Mouse (Mus musculus) gastrocnemius, postnatal 10 days (tissue): ENCODE data around the gene Tgfbr3l. TPM values are rescaled to one million over a fixed set of nuclear protein-coding genes. Genes with fewer than 3 reads are reported as not detected.
"Not testable (repeated sequence)": the region's sequence is repeated elsewhere in the genome, so short reads cannot be mapped to it uniquely, and the experiment has no call there.

Experiments
- DNase-seq: peaks from one replicate; pipeline ENCODE4 v3.0.0; 2021; ENCODE audit warnings: mixed read lengths
- total RNA-seq, 2 experiments: library from RNA; stranded (reverse); gene quantifications; 2 replicates each; pipeline ENCODE4 v1.2.3; 2021

The Tgfbr3l gene
- total RNA-seq, 2 experiments from 2014 or later, result 2.8 to 5.1 TPM

DNA sequence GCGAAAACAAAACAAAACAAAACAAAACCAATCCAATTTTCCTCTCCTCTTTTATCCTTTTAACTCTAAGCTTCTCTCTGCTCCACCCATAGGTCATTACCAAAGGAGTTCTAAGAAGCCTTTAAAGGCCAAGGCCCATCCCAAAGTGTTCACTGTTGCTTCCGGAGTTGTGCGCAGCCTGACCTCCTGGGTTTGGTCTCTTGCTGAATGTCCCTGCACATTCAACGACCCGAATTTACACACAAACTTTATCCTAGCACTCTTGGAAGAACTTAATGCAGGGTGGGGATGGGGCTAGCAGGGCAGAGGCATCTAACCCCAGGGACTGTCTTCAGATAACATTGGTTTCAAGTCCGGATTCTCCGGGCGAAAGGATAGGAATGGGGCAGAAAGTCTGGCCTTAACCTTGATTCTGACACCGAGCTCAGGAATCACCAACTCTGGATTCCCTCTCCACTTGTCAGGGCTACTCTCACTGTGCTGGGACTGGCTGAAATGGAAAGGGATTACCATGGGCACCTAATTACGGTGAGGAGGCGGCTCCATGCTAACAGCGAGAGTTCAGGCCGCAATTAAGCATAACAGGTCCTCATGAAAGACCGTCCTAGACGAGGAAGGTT is 10.1 kb upstream of the Tgfbr3l start:
- no peak for DNase-seq

DNA sequence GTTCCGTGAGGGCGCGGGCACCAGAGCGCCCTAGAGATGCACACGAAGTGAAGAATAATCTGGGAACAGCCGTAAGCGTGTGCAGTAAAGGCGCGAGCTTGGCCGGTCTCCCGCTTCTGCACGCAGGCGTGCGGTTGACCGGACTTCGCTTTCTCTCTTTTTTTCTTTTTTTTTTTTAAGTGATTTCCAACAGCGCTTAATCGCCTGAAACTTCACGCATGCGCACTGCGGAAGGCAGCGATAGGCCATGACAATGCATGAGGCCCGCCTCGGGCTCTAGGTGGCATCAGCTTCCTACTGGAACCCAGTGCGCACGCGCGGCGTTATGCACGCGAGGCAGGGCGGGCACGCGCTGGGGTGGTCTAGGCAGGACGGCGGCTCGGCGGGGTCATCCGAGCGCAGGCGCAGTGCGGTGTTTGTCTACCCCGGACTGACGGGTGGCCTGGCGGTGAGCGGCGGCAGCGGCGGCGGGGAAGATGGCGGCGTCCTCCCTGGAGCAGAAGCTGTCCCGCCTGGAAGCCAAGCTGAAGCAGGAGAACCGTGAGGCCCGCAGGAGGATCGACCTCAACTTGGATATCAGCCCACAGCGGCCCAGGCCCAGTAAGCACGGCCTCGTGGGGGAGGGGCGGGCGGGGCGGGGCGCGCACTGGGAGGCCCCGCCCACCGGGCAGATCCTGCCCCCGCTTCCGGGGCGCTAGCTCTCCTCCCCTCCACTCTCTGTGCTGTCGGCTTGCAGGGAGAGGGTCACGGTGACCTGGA is 9.4 kb upstream of the Tgfbr3l start, which contains the start of the genes Map2k7 and Gm49320:
Gene Map2k7 (plus strand): TSS at position 307 of the 759 bp plus-strand sequence.
Gene Gm49320 (plus strand): TSS at position 432 of the 759 bp plus-strand sequence.
- peak; percentile 100 for DNase-seq

DNA sequence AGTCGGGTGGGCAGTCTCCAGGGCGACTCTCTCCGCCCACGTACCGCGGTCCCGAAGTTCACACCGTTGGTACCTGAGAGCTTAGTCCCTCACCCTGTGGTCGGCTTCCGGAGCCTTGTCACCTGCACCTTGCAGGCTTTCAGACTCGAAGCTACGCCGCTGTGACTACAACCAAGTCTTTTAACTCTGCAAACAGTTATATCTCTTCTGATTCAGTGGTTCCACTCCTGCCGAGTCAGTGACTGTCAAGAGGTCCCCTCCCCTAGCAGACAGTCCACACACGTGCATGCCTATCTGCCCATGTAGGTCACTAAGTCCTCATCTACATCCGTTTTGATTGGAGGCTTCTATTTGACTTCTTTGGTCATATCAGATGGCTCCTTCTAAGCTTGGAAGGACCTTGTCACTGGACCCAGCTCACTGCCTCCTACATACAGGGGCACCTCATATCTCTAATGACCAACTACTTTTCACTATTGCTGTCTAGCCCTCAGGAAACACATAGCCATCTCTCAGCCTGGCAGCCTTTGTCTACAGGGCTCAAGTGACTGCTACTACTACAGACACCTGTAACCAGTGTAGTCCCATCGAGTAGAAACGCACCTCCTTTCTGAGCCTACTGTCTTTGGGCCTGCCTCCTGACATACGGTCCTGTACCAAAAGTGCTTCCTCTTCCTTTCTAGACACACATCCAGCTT is 8.7 kb upstream of the Tgfbr3l start:
- DNase-seq, result no peak

DNA sequence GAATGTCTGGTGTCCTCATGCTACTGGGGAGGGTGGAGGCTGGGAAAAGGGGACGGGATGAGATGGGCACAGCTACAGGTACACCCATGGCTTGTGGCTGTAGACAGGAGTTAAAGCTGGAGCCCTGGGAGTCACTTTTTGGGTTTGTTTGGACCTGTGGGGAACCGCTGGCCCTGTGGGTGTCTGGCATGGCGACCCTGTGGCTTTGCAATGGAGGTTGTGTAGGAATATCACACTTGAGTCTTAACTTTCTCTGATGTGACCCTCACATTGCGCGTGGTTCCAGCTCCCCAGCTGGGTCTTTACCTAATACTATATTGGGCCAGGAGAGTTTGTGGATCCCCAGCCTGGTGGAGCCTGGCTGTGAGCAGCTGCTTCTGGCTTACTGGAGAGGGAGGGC is 3.0 kb upstream of the Tgfbr3l start:
- DNase-seq, result no peak

DNA sequence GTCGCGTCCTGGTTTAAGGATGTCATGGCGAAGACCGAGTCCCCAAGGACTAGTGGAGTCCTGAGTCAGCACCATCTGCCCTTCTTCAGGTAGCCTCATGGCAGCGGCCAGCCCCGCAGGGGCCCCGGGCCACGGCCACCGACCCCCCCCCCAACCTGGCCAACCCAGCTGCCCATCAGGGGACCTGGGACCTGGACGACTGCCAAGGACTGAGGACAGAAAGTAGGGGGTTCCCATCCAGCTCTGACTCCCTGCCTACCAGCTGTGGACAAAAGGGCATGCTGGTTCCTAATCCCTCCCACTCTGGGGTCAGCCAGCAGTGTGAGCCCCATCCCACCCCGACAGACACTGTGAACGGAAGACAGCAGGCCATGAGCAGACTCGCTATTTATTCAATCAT is 2.3 kb upstream of the Tgfbr3l start:
- DNase-seq, result no peak

DNA sequence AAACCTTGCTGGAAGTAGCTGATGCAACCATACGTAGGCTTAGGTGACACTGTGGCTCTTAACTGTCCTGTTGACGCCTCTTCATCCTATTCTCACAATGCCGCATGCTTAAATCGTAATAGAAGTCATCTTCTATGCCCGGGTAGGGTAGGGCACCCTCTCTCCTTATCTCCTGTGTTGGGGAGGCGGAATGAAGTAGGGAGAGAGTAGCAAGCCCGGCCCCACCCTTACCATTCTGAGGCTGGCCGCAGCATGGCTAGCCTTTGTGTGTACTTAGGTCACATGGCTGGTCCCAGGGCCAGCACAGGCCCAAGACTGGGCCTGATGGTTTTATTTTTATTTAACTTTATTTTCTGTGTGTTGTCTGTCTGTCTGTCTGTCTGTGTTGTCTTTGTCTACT is 773 bp upstream of the Tgfbr3l start:
- DNase-seq, result no peak

DNA sequence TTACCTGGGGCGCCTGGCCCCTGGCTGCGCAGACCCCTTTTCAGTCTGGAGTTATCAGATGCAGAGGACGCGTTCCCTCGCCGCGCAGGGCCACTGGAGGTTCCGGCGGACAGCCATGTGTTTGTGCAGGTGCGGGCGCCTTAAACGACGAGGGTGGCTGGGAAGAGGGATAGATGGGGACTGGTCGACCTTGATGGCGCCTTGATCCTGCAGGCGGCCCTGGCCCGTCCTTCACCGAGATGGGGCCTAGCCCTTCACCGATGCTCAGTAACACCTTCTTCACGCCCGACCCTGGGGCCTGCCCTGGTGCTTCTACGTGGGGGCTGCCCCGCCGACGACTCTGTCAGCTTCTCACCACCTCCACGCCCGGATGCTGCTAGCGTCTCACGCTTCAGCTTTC is 1.2 kb downstream of the Tgfbr3l start:
- peak; percentile 59 for DNase-seq

DNA sequence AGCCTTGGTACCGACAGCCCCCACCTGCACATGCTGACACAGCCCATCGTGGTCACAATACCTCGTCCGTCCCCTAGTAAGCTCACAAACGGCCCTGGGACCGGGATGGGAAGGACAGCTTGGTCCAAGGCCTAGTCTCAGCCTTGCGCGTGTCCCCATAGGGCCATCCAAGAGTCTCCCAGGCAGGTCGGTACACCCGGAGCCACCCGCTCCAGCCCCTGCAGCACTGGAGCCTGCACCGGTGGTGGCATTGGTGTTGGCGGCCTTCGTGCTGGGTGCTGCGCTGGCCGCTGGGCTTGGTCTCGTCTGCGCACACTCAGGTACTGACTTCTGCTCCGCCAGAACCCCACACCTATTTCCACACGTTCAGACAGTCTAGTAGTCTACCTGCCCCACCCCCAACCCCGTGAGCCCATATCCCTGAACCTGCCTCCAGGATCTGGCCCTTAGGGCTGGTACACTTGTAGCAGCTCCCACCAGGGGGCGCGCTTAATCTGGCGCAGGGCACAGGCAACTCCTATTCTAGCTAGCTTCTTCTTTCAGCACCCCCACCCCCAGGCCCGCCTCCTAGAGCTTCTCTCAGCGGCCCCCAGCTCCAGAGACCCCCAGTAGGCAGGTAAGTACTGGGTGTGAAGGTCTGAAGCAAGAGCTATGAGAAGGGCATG is 2.4 kb downstream of the Tgfbr3l start:
- peak; percentile 92 for DNase-seq

DNA sequence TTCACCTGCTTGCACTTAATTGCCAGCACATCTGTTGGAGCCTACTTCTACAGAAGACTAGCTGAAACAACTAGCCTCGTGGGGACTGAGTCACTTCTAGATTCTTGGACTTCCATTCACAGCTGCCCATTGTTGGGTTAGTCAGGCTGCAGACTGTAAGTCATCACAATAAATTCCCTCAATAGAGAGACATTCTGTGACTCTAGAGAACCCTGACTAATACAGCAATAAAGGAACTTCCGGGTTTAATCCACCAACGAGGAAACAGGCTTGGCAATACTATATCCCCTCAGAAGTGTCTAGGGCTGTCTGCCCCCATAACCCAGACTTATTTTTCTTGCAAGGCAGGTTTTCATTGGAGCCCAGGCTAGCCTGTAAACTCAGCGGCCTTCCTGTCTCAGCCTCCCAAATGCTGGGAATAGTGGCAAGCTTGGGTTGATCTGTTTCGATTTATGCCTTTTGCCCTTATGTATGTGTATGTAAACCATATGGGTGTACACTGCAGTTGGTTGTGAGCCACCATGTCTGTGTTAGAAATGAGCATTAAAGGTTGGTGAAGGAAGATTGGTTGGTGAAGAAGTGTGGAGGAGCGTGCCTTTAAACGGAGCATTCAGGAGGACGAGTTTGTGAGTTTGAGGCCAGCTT is 4.2 kb downstream of the Tgfbr3l start:
- no peak for DNase-seq

DNA sequence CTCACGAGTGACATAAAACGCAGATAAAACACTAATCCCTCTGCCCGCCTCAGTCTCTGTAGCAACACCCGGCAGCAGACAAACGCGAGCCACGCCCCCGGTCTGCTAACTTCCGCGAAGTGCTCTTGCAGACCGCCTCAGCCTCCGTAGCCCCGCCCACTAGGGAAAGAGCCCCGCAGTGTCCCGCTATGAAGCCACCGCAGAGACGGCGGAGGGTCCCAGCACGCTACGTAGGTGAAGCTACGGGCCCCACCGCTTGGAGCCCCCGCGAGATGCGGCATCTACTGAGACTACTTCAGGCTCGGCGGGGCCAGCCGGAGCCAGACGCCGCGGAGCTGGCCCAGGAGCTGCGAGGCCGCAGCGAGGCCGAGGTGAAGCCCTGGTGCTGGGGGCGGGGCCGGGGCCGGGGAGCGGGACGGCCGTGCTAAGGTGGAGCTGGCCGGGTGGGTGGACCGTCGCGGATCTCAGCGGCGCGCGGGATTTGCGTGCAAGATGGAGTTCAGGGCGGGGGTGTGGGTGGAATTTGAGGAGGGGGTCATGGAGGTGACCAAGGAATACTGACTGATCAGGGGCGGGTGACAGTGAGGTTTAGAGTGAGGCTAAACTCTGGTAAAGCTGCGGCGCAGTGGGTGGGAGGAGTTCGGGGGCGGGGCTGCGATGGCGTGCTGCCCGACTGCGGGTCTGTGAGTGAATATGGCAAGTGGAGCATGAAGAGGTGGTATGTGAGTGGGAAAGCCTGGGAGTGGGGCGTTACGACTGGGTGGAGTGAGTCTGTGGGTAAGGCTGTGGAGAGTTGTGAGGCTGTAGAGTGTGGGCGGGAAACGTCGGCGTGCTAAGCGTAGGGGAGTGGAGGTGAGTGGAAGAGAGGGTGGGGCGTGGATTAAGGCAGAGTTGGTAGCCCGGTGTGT is 5.2 kb downstream of the Tgfbr3l start, which contains the start of gene Snapc2:
Gene Snapc2 (plus strand): TSS at position 147 of the 908 bp plus-strand sequence.
- peak; percentile 95 for DNase-seq

DNA sequence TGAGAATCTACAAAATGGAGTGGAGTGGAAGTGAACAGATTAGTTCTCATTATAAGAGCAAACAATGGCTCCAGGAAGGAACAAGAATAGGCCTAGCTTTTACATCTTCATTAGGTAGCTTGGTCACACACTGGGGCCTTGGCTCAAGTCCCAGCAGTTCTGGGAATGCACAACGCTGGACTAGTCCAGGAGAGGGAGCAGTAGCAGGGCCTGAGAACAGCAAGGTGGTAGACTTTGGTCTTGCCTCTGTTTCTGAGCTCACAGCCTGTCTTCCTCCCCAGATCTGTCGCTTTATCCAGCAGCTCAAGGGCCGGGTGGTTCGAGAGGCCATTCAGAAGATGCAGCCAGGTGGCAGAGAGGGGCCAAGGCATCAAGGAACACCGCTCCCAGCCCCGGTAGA is 6.0 kb downstream of the Tgfbr3l start:
- peak; percentile 45 for DNase-seq

DNA sequence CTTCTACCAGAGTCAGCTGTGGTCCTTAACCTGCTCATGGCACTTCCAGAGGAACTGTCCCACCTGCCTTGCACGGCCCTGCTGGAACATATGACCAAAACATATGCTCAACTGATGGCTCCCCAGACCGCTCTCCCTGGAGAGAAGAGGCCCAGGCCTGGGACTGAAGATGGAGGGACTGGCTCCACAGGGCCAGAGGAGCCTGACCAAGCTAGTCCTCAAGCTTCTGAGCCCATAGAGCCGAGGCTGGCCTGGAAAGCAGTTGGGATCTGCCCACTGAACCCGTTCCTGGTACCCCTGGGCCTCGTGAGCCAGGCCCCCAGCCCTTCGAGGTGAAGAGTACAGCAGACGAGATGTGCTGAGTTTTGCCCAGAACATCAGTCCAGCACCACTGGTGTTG is 7.5 kb downstream of the Tgfbr3l start:
- DNase-seq, result not testable (repeated sequence)

DNA sequence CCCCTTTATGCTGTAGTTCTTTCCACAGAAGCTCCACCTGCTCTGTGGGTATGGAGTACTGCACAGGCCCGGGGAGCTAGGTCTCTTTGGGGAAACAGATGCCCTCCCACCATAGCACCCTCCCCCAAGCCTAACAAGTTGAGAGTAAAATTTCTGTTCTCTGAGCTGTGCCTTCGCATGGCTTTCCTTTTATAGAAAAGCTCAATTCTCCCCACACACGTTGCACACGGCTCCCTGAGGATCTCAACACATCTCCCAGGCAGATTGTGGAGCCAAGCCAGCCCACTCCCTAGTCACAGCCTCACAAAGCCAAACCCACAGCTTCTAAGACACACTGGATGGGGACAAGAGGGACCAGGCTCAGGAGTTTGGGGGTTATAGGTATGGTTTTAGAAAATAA is 8.9 kb downstream of the Tgfbr3l start:
- DNase-seq, result no peak

DNA sequence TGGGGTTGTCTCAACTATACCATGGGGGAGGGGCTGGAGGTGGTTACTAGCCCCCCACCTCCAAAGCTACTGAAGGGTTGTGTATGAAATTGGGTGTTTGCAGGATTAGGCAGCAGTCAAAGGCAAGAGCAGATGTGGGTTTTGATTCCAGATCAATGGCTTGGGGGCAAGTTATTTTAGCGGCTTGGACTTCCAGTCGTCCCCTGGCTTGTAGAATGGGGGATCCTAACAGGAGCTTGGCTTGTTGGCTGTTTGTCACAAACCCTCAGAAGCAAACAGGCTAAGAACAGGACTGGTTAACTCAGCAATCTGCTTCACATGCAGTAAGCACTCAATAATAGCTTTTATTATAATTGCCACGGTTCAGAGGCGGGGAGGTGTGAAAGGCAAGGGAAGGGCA is 9.3 kb downstream of the Tgfbr3l start:
- no peak for DNase-seq

DNA sequence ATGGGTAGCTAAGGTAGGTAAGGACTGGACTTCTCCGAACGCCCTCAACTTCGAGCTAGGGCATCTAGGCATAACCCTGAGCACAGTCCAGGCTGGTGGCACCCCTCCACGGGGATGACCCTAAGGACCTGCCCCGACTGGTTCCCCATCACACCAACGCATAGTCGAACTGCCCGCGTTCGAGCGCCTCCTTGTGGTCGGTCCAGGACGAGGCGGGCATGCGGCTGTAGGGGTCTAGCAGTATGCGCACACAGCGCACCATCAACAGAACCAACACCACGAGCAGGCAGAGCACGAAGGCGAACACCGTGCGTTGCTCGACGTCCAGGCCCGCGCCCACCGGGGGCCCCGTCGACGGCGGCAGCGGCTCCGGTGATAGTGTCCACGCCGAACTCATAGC is 10.2 kb downstream of the Tgfbr3l start:
- peak; percentile 81 for DNase-seq

DNA sequence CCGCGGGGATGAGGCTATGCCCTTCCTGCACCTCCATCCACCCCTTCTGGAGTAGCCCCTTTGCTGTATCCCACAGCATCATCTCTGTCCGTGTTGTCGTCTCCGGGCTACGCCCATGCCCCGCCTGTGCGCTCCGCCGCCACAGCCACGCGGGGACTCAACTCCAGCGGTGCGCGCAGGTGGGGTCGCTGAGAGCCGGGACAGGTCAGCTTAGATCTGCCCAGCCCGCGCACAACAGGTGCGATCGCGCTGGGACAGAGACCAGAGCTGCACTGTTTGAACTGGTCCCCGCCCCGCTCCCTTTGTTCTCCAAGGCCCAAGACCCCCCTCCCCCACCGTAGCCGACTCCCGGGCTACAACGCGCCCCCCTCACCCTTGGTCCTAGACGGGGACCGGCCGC is 10.7 kb downstream of the Tgfbr3l start:
- DNase-seq, result no peak

DNA sequence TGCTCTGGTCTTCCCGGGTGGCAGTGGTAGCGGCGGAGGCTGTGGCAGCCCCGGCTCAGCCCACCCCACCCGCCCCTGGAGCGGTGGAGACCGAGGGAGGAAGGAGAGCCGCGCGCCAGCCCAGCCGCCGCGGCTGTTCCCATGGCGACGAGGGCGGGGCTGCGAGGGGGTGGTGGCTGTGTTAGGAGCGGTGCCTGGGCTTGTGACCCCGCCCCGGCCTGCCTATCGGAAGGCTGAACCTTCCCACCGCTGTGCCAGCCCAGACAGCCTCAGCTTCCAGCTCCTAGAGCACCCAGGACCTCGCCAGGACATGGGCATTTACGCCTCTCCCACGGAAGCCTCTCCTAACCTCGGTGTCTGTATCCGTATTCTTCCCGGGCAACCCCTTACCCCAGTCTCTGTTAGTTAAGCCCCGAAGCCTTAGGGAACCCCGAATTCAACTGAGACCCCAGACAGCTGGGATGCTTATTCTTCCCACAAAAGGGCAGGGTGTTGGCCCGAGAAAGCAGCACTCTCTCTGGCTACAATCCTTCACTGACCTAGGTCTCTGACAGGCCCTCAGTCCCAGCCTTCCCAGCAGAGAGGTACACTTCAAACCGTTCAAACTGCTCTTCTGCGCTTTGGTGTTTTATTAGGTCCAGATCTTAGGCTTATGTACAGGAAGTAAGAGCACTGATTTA is 11.3 kb downstream of the Tgfbr3l start, which contains the start of gene Ctxn1:
Gene Ctxn1 (minus strand): TSS at position 150 of the 680 bp plus-strand sequence.
- DNase-seq, result peak; percentile 92

DNA sequence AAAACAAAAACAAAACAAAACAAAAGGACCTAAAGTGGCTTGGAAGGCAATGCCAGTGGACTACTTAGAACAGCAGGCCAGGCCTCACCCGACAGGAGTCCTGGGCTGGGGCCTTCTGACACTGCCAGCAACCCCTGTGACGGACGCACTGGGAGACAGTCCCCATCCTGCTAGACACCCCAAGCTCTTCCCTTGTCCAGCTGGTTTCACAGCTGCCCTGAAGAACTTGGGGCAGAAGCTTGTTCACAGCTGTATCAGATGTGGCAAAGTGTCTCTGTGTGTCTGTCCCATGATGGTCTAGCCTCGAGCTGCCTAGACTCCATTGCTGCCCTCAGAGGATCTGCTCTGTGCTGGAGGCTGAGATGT is 11.8 kb downstream of the Tgfbr3l start:
- DNase-seq, result no peak

DNA sequence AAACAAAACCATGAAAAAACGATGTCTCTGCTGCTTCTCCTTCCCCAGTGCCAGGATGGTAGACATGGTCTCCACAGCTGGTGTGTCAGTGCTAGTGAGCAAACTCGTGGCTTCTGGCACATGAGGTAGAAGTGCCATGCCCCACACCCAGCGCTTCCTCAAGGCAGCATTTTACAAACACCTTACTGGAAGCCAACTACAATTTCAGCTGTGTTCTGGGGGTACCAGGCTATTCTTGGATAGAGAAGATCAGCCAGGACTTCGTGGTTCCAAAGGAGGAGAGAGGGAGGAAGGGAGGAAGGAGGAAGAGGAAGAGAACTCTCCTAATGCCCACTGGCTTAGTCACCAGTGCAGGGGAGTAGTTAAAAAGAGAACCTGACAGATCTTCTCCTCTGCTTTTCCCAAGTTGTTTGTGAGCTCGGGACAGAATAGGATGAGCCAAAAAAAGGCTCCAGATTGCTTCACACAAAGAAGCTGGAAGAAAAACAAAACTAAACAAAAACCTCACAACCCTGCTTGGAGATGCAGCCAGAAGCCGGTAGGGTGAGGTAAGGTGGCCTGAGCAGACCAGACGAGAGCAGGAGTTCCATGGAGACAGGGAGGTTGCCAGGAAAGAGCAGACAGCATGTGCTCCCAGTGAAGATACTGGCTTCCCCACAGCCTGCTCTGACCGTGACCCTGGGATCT is 15.2 kb downstream of the Tgfbr3l start:
- DNase-seq, result no peak
